Mouse (Mus musculus) myocyte (in vitro differentiated cells): ENCODE results near the gene Fbxo31. TPM values are rescaled to one million over a fixed set of nuclear protein-coding genes. Genes with fewer than 3 reads are reported as not detected.

Source experiments
- H3K27me3 ChIP-seq: one replicate; pipeline ENCODE4 v1.6.1; 2011; ENCODE audit not compliant: control insufficient read depth, insufficient read depth, insufficient read length
- H3K36me3 ChIP-seq: one replicate; pipeline ENCODE4 v1.6.1; 2011; ENCODE audit not compliant: control insufficient read depth, insufficient read depth
- H3K4me2 ChIP-seq: one replicate; pipeline ENCODE4 v1.6.1; 2011; ENCODE audit warnings: low read depth, control low read depth
- H3K4me3 ChIP-seq: one replicate; pipeline ENCODE4 v1.5.1; 2011; ENCODE audit warnings: mild to moderate bottlenecking, control low read depth, moderate library complexity
- H3K79me2 ChIP-seq: one replicate; pipeline ENCODE4 v1.6.1; 2011; ENCODE audit not compliant: control insufficient read depth, insufficient read depth
- H3ac ChIP-seq: one replicate; pipeline ENCODE4 v1.6.1; 2011; ENCODE audit not compliant: control insufficient read depth, insufficient read length
- CEBPB ChIP-seq: IDR thresholded peaks from 2 replicates; pipeline ENCODE4 v1.6.1; 2011; ENCODE audit warnings: mild to moderate bottlenecking, moderate library complexity; ENCODE audit not compliant: poor library complexity, insufficient read depth, severe bottlenecking
- E2F4 ChIP-seq: IDR thresholded peaks from one replicate; pipeline ENCODE4 v1.6.1; 2011; ENCODE audit warnings: mild to moderate bottlenecking, control low read depth, moderate library complexity; ENCODE audit not compliant: insufficient read depth
- MAX ChIP-seq: IDR thresholded peaks from one replicate; pipeline ENCODE4 v1.6.1; 2011; ENCODE audit warnings: low read depth, mild to moderate bottlenecking, control low read depth
- MYOD1 ChIP-seq, 3 experiments: IDR thresholded peaks; one replicate each; pipeline ENCODE4 v1.6.1; 2011; ENCODE audit warnings: control low read depth in 2 of 3, low read depth in 2 of 3, mild to moderate bottlenecking in 2 of 3, moderate library complexity in 1 of 3; ENCODE audit not compliant: insufficient read length in 2 of 3, control insufficient read depth in 1 of 3
- MYOG ChIP-seq, 3 experiments: IDR thresholded peaks; one replicate each; pipeline ENCODE4 v1.6.1; 2011; ENCODE audit warnings: control low read depth in 2 of 3, low read depth in 2 of 3, mild to moderate bottlenecking in 2 of 3; ENCODE audit not compliant: insufficient read length in 2 of 3, control insufficient read depth in 1 of 3, insufficient read depth in 1 of 3
- POLR2A ChIP-seq: IDR thresholded peaks from one replicate; pipeline ENCODE4 v1.6.1; 2011; ENCODE audit warnings: low read depth, mild to moderate bottlenecking, control low read depth, moderate library complexity; ENCODE audit not compliant: insufficient read length
- POLR2AphosphoS2 ChIP-seq: IDR thresholded peaks from one replicate; pipeline ENCODE4 v1.6.1; 2011; ENCODE audit warnings: low read depth, control low read depth; ENCODE audit not compliant: insufficient read length
- REST ChIP-seq: IDR thresholded peaks from one replicate; pipeline ENCODE4 v1.6.1; 2011; ENCODE audit warnings: mild to moderate bottlenecking, control low read depth, moderate library complexity; ENCODE audit not compliant: insufficient read depth, insufficient read length
- SRF ChIP-seq: IDR thresholded peaks from one replicate; pipeline ENCODE4 v1.6.1; 2011; ENCODE audit warnings: low read depth; ENCODE audit not compliant: control insufficient read depth, insufficient read length
- TCF12 ChIP-seq: IDR thresholded peaks from one replicate; pipeline ENCODE4 v1.6.1; 2011; ENCODE audit warnings: mild to moderate bottlenecking, control low read depth; ENCODE audit not compliant: poor library complexity, insufficient read depth, severe bottlenecking
- TCF3 ChIP-seq: IDR thresholded peaks from one replicate; pipeline ENCODE4 v1.6.1; 2011; ENCODE audit warnings: low read depth, control low read depth; ENCODE audit not compliant: insufficient read length
- USF1 ChIP-seq: IDR thresholded peaks from one replicate; pipeline ENCODE4 v1.6.1; 2011; ENCODE audit warnings: low read depth, mild to moderate bottlenecking, control low read depth, moderate library complexity
- polyA plus RNA-seq: library from polyadenylated mRNA; unstranded; fragments of >200 nt; fragmentation: generic; extraction: Trizol; gene quantifications from one replicate; pipeline ENCODE4 v1.2.1, GENCODE M21; 2012; ENCODE audit warnings: missing spikeins

Gene Fbxo31
- polyA plus RNA-seq, 1 experiment, result 23.3 TPM

GRCm38 (mm10) chr8:121544276-121544785 lies 34.3 kb downstream of the Fbxo31 start, which contains the start of gene 1700018B08Rik:
TSS of gene 1700018B08Rik (minus strand) at chr8:121544320.
- no peak within 1 kb of the TSS for H3K4me3 ChIP-seq
- H3ac ChIP-seq, result no peak within 1 kb of the TSS
- H3K36me3 ChIP-seq, result no peaks in the 10 kb centered on the region
- no peaks in the 10 kb centered on the region for H3K79me2 ChIP-seq
- H3K4me2 ChIP-seq, result no peak within 1 kb of the TSS
- TF ChIP-seq REST, result no peak
- TF ChIP-seq SRF, result no peak
- TF ChIP-seq MYOG (IDR thresholded peaks at IDR 0.05; ENCODE audit: control insufficient read depth in 1 of 3, insufficient read depth in 1 of 3, insufficient read length in 2 of 3, low read depth in 2 of 3), result no peak
- TF ChIP-seq USF1, result no peak
- peaks cover 32% of the 10 kb centered on the region for H3K27me3 ChIP-seq

DNA sequence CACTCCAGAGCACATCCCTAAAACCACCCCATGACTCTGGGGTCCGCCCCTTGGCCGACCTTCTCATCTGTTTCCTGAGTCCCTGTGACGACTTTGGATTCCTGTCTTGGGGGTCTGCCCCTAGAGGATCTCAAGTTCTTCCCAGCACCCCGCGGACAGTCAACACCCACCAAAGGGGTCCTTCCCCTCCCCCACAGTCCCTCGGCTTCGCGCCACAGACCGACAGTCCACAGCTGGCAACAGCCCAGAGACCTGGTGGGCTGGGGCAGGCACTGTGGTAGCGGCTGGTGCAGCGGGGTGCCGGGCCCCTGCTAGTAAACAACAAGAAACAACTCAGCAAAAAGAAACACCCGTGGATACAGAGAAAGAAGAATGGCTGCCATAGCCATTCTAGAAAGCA lies 35.7 kb downstream of the Fbxo31 start:
- Histone ChIP-seq H3K4me2 (no peak overlapping the region), H3ac (no peak overlapping the region), H3K4me3 (no peak overlapping the region), H3K27me3 (peaks cover 32% of the 10 kb centered on the region), H3K79me2 (no peaks in the 10 kb centered on the region), H3K36me3 (no peaks in the 10 kb centered on the region)
- TF ChIP-seq POLR2A (no peak), MYOD1 (IDR thresholded peaks at IDR 0.05; ENCODE audit: control insufficient read depth in 1 of 3, insufficient read length in 2 of 3, low read depth in 2 of 3) (no peak), MAX (no peak), POLR2AphosphoS2 (no peak), TCF12 (no peak), CEBPB (no peak)

- peaks cover 32% of the 10 kb centered on the region for H3K27me3 ChIP-seq
- no peaks in the 10 kb centered on the region for H3K79me2 ChIP-seq
- H3K4me2 ChIP-seq, result no peak overlapping the region
Measured at GRCm38 (mm10) chr8:121541862-121542261, 36.7 kb downstream of the Fbxo31 start.

GRCm38 (mm10) chr8:121532381-121532780 lies 46.2 kb downstream of the Fbxo31 start:
- no peak overlapping the region for H3K4me3 ChIP-seq
- no peaks in the 10 kb centered on the region for H3K36me3 ChIP-seq
- H3K4me2 ChIP-seq, result no peak overlapping the region
- TF ChIP-seq CEBPB, result no peak
- no peak for TF ChIP-seq SRF
- TF ChIP-seq E2F4, result no peak
- TF ChIP-seq TCF3, result no peak
- TF ChIP-seq USF1, result no peak
- no peak for TF ChIP-seq POLR2AphosphoS2
- TF ChIP-seq MYOG (IDR thresholded peaks at IDR 0.05; ENCODE audit: control insufficient read depth in 1 of 3, insufficient read depth in 1 of 3, insufficient read length in 2 of 3, low read depth in 2 of 3), result no peak
- H3K79me2 ChIP-seq, result no peaks in the 10 kb centered on the region
- H3ac ChIP-seq, result no peak overlapping the region
- peaks cover 53% of the 10 kb centered on the region for H3K27me3 ChIP-seq

More at GRCm38 (mm10) chr8:121541862-121542261, 36.7 kb downstream of the Fbxo31 start:
- no peak for TF ChIP-seq MAX
- no peak for TF ChIP-seq USF1
- TF ChIP-seq REST, result no peak
- TF ChIP-seq TCF12, result no peak
- no peak for TF ChIP-seq POLR2A
- no peak for TF ChIP-seq E2F4
- TF ChIP-seq SRF, result no peak
- TF ChIP-seq POLR2AphosphoS2, result no peak
- TF ChIP-seq CEBPB, result no peak
- TF ChIP-seq MYOG (IDR thresholded peaks at IDR 0.05; ENCODE audit: control insufficient read depth in 1 of 3, insufficient read depth in 1 of 3, insufficient read length in 2 of 3, low read depth in 2 of 3), result no peak
- no peak for TF ChIP-seq MYOD1 (IDR thresholded peaks at IDR 0.05; ENCODE audit: control insufficient read depth in 1 of 3, insufficient read length in 2 of 3, low read depth in 2 of 3)
- no peak for TF ChIP-seq TCF3
- Histone ChIP-seq H3ac (no peak overlapping the region), H3K36me3 (no peaks in the 10 kb centered on the region), H3K4me3 (no peak overlapping the region)

DNA sequence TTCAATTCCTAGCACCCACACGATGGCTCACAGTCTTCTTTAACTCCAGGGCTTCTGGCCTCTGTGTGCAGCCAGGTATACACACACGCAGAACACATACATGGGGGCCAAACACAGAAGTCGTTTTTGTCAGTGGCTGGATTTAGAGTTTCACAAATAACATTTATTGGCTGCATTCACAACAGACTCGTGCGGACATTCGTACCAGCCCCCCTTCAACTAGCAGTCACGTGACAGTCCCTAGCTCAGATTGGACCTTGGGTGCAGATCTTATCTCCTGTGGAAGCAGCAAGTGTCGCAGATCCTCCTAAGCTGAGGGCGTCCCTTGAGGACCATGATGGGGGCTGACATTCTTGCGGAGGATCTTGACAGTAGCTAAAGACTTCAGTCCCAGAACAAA lies 48.0 kb downstream of the Fbxo31 start:
- Histone ChIP-seq H3K4me2 (no peak overlapping the region), H3ac (no peak overlapping the region), H3K4me3 (no peak overlapping the region), H3K79me2 (no peaks in the 10 kb centered on the region), H3K27me3 (peaks cover 68% of the 10 kb centered on the region), H3K36me3 (no peaks in the 10 kb centered on the region)
- no peak for TF ChIP-seq CEBPB
- no peak for TF ChIP-seq REST
- TF ChIP-seq MAX, result no peak
- TF ChIP-seq MYOG (IDR thresholded peaks at IDR 0.05; ENCODE audit: control insufficient read depth in 1 of 3, insufficient read depth in 1 of 3, insufficient read length in 2 of 3, low read depth in 2 of 3), result no peak
- TF ChIP-seq MYOD1 (IDR thresholded peaks at IDR 0.05; ENCODE audit: control insufficient read depth in 1 of 3, insufficient read length in 2 of 3, low read depth in 2 of 3), result no peak
- no peak for TF ChIP-seq TCF3
- no peak for TF ChIP-seq POLR2AphosphoS2
- TF ChIP-seq POLR2A, result no peak
- no peak for TF ChIP-seq SRF
- TF ChIP-seq TCF12, result no peak
- no peak for TF ChIP-seq USF1
- no peak for TF ChIP-seq E2F4
